Mouse (Mus musculus) ES-Bruce4 (cell line): ENCODE results near the gene Stk38l.

Experiments
- CTCF ChIP-seq: IDR thresholded peaks from one replicate; pipeline ENCODE4 v1.8.1; 2011; ENCODE audit warnings: low read depth, low read length
- EP300 ChIP-seq: IDR thresholded peaks from 2 replicates; pipeline ENCODE4 v1.6.1; 2011; ENCODE audit warnings: low read depth, low read length; ENCODE audit not compliant: insufficient read depth
- POLR2A ChIP-seq: IDR thresholded peaks from one replicate; pipeline ENCODE4 v1.8.1; 2011; ENCODE audit warnings: low read length; ENCODE audit not compliant: insufficient read depth

DNA sequence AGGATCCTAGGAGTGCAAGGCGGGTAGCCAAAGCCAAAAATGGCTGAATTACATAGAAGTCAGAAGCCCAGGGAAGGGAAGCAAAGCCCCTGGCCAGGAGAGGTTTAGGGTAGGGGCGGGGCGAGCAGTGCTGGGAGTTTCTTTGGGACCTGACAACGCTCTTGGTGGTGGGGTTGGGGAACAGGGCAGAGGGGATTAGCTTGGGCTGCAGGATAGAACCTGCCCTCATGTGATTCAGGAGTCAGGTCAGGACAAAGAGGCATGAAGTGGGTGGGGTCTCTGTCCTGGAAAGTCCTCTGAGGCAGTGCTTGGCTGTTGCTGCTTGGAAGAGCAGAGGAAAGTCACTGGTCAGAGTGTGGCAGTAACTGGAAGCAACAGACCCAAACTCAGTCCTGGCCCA lies 40.9 kb upstream of the Stk38l start:
- no peak for TF ChIP-seq CTCF
- TF ChIP-seq EP300 = no peak
- no peak for TF ChIP-seq POLR2A
